Mouse (Mus musculus) cerebellum, postnatal 36 days (tissue): ENCODE results near the gene Cyp1a2.
"Not testable (repeated sequence)": the region's sequence is repeated elsewhere in the genome, so short reads cannot be mapped to it uniquely, and the experiment has no call there.

Source experiments
- DNase-seq, 2 experiments: peaks; one replicate each; pipeline ENCODE4 v3.0.0; 2021 to 2022; ENCODE audit warnings: mixed read lengths in 2 of 2

Gene Cyp1a2

GRCm38 (mm10) chr9:57683520-57683919 lies at the start of gene Cyp1a2:
Gene Cyp1a2, minus strand, starts transcription at chr9:57683703.
- no peak for DNase-seq

DNA sequence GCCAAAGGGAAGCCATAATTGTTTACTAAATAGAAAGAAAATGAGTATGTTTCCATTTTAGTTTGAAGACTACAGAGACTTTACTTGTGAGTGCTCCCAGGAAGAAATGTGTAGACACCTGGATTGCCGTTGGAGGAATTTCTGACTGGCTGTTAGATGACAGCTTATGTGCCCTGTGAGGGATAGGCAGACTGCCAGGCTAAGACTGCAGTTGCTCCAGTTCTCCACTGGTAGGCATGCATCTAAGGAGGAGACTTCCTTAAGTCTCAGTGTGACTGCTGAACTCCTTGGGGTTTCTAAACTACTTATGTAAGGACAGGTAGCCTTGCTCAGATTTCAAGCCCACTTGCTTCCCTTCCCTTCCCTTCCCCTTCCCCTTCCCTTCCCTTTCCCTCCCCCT lies 44.8 kb upstream of the Cyp1a2 start:
- peak; percentile 54 to 57 for DNase-seq

DNA sequence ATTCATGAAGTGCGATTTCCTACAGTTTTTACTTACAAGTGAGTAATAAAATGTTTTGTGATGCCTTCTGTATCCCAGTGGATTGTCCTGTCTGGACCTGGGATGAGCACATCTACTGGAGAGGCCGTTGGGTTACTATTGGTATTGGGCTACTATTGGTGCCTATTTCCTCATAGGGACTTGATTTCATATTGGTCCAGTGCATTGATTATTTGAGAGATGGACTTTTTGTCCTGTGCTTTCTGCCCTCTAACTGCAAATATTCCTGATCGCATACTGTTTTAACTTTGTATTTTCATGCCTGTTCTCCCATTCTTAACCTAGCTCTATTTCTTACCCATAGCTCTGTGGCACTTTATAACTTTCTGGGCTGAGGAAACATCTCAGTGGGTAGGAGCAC lies 41.2 kb upstream of the Cyp1a2 start:
- no peak for DNase-seq

DNA sequence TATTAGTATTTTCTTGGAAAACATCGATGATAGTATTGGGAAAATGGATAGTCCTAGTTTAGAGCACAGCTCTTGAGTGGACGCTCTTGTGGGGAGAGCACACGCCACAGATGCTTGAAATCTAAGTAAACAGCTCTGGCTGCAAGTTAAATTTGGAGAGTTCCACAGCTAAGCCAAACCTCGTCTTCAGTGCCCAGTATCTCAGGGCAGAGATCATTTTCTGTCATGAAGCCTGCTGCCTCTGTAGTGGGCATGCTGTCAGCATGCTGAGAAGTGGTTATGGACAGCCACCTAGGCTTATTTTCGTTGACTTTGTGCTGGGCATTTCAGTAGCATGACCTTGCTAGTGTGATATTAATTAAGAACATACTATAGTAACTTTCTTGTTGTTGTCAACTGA lies 40.3 kb upstream of the Cyp1a2 start:
- no peak for DNase-seq

GRCm38 (mm10) chr9:57723315-57723715 lies 39.8 kb upstream of the Cyp1a2 start:
- DNase-seq = peak; percentile 62 to 65

DNA sequence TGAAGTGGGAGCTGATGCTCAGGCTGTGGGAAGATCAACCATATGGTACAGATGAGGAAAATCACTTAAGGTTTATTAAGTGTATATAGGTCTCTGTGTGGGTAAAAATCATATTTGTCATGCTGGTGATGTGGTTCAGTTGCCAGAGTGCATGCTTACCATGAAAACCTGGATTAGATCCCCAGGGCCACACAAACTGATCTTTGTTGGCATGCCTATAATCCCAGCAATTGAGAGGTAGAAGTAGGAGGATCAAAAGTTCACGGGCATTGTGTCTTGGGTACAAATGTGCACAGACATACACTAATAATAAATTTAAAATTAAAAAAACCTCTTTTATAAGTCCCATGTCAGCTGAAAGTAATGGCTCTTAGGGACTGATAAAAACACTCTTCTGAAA lies 38.9 kb upstream of the Cyp1a2 start:
- DNase-seq = no peak

DNA sequence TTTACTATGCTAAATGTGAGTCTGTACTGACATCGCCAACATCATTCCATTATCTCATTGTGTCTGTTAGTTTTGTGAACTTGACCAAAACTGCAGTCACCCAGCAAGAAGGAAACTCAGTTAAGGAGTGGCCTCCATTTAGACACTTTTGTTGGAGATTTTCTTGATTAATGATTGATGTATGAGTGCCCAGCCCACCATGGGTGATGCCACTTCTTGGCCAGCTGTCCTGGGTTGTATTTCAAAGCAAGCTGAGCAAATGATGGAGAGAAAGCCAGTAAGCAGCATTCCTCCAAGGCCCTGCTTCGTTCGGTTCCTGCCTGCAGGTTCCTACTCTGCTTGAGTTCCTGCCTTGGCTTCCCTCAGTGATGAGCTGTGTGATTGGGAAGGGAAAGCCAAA lies 37.2 kb upstream of the Cyp1a2 start:
- DNase-seq = no peak

GRCm38 (mm10) chr9:57718408-57718807 lies 34.9 kb upstream of the Cyp1a2 start:
- peak; percentile 66 to 67 for DNase-seq

- no peak for DNase-seq
These were observed 28.7 kb upstream of the Cyp1a2 start for GRCm38 (mm10) chr9:57712194-57712593.

GRCm38 (mm10) chr9:57710214-57710613 lies 26.7 kb upstream of the Cyp1a2 start:
- DNase-seq = not testable (repeated sequence)

DNA sequence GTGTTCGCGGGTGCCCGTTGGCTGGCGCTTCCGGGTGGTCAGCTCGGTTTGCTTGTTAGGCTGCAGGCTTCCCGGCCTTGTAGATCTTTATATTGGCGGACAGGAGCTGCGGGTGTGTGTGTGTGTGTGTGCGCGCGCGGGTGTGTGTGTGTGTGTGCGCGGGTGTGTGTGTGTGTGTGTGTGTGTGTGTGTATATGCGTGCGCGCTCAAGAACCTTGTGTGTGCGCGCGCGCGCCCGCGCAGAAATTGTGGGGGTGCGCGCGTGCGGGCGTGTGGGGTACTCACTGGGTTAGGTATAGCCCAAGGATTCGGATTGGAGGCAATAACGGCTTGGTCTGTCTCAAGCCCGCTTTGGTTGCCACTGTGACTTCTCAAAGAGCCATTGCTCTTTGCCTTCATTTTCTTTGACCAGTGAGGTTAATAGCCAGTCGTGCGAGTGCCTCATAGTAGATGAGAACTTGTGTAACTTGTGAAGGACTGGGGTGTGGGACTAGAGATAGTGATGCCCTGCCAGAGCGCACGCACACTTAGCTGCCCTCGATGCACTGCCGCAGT lies 25.3 kb upstream of the Cyp1a2 start:
- peak; percentile 52 to 53 for DNase-seq

GRCm38 (mm10) chr9:57708068-57708719 lies 24.7 kb upstream of the Cyp1a2 start, which contains the start of gene Edc3:
Gene Edc3, plus strand, starts transcription at chr9:57708540.
- DNase-seq = peak; percentile 81 to 87

GRCm38 (mm10) chr9:57706496-57706895 lies 23.0 kb upstream of the Cyp1a2 start:
- DNase-seq = no peak

DNA sequence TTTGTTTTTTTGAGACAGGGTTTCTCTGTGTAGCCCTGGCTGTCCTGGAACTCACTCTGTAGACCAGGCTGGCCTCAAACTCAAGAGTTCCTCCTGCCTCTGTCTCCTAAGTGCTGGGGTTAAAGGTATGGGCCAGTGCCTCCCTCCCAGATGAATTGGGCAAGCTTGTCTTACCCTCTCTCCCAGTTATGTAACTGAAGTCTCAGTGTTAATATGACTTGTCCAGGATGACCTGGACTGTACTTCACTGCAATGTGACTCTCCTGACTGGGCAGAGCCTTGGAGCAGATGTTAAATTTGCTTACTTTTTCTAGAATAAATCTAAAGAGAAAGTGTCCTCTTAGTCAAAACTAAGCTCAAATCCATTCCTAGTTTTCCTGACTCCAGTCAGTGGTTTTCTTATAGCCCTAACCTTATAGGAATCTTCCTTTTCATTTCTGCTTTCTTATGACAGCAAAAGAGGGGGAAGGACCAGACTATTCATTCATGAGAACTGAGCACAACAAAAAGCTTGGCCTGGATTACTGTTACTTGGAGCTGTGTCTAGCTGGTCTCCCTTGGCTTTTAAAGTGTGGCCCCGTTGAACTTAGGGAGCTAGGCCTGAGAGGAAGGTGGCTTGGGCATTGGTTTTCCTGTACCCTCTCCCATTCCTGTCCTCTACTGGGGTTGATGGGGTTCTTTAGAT lies 15.1 kb upstream of the Cyp1a2 start:
- no peak for DNase-seq

DNA sequence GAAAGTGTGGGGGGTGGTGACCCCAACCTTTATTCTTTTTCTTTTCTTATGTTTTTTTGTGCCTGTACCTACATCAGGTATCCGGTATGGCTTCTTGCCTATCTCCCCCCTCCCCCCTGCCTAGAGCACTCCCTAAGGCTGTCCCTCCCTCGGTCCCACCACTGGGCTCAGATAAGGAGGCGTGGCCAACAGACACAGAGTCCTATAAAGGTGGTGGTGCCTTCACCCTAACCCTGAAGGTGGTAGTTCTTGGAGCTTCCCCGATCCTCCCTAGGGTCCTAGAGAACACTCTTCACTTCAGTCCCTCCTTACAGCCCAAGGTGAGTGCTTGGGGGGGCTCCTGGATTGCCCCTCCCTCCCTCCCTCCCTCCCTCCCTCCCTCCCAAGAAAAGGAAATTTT lies 13.9 kb upstream of the Cyp1a2 start:
- DNase-seq = no peak

- DNase-seq = peak; percentile 65 to 71
These were observed 13.1 kb upstream of the Cyp1a2 start for GRCm38 (mm10) chr9:57696380-57697285.

DNA sequence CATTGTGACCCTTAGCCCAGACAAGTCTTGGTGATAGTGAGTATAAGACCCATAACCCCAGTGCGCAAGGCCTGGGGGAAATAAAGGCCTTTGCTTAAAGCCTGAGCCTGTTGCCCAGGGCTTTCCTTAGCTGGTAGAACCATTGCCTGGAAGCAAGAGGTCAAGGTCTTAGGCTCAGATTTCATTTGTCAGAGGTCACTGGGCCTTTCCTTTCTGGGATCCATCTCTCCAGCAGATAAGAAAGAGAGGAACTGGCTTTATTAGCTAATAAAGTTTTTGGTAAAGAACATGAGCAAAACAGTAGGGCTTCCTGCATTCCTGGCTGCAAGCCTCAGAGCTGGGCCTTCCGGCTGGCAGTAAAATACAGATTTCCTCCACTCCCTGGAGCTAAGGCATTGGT lies 10.6 kb upstream of the Cyp1a2 start:
- DNase-seq = no peak

- DNase-seq = no peak
These were observed 5.1 kb upstream of the Cyp1a2 start for GRCm38 (mm10) chr9:57688606-57689005.

GRCm38 (mm10) chr9:57688158-57688557 lies 4.7 kb upstream of the Cyp1a2 start:
- DNase-seq = no peak

- DNase-seq = no peak
These were observed 4.2 kb upstream of the Cyp1a2 start, which contains the start of gene Cyp1a1 for GRCm38 (mm10) chr9:57687751-57688150. Gene Cyp1a1, plus strand, starts transcription at chr9:57687928.

DNA sequence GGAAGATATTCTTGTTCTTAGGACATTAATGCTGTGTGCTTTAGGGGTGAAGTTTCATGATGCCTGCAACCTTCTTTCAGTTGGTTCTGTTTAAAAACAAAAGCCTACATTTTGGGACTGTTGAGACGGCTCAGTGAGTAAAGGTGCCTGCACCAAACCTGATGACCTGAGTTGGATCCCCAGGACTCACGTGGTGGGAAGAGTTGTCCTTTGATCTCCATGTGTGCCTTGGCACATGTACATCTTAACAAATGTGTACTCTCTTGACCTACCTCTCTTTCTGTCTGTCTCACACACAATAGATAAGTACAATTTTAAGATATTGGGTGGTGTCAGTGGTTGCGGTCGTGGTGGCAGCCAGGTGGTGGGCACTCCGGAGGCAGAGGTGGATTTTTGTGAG lies 2.5 kb upstream of the Cyp1a2 start:
- DNase-seq = no peak

- no peak for DNase-seq
These were observed 2.1 kb downstream of the Cyp1a2 start for GRCm38 (mm10) chr9:57681411-57681810.

- DNase-seq = no peak
These were observed 12.0 kb downstream of the Cyp1a2 start for GRCm38 (mm10) chr9:57671500-57671899.
